Mouse (Mus musculus): ENCODE results near the gene 1110004F10Rik.

- TF ChIP-seq CTCF (IDR thresholded peaks at IDR 0.05; ENCODE audit: borderline replicate concordance, control insufficient read depth, extremely low read depth, insufficient read depth, low read length, poor library complexity) (no peak), POLR2A (IDR thresholded peaks at IDR 0.05; ENCODE audit: control insufficient read depth, extremely low read depth, insufficient read depth, low read length, poor library complexity) (no peak)
Observed at GRCm38 (mm10) chr7:116031718-116032595, 7.2 kb upstream of the 1110004F10Rik start.
